Mouse (Mus musculus) heart, adult 11 months (tissue): ENCODE data around the gene Ahcy.
A peak's percentile ranks its signal among the peaks of the same experiment; 100 is the strongest.
"Not testable (repeated sequence)": the region's sequence is repeated elsewhere in the genome, so short reads cannot be mapped to it uniquely, and the experiment has no call there.

Source experiments
- DNase-seq: peaks from one replicate; pipeline ENCODE4 v3.0.0; 2022

The Ahcy gene

GRCm38 (mm10) chr2:155018762-155019641 is 55.3 kb downstream of the Ahcy start:
- DNase-seq, result peak; percentile 98

GRCm38 (mm10) chr2:155018251-155018755 is 56.0 kb downstream of the Ahcy start, which contains the start of gene Gm14226:
Gene Gm14226, plus strand, starts transcription at chr2:155018266.
- DNase-seq, result not testable (repeated sequence)

- DNase-seq, result not testable (repeated sequence)
Measured at GRCm38 (mm10) chr2:155016751-155017150, 57.5 kb downstream of the Ahcy start.

- DNase-seq, result no peak
Measured at GRCm38 (mm10) chr2:155012991-155013390, 61.3 kb downstream of the Ahcy start.

- no peak for DNase-seq
Measured at GRCm38 (mm10) chr2:155011086-155011656, 63.1 kb downstream of the Ahcy start.
